ENCODE assay signal across 14 mouse cellular contexts in genomic region chr11:80336351-80336730, GRCm38 (mm10). TPM values are rescaled to one million over a fixed set of nuclear protein-coding genes. Genes with fewer than 3 reads are reported as not detected.
A peak's percentile ranks its signal among the peaks of the same experiment; 100 is the strongest.
DNase-seq lines count a peak whose midpoint lies in the region; ATAC-seq and TF ChIP-seq lines count a peak whose summit lies in the region.
"Had no signal": no experiment of that assay in that cellular context is flagged by ENCODE, and none has a peak within 500 bp of the region (broad histone marks: within the 10 kb centered on the region; RNA-seq: fewer than 3 reads in every experiment).

No protein-coding gene starts in this region.

- no peaks in the 10 kb centered on the region for H3K36me3 ChIP-seq in heart, embryonic 14.5 days (ENCODE audit: control insufficient read depth, insufficient read depth, low read length)
- no peaks in the 10 kb centered on the region for H3K36me3 ChIP-seq in heart, embryonic 10.5 days
- H3K36me3 ChIP-seq in hindbrain, embryonic 15.5 days: no peaks in the 10 kb centered on the region
- H3K36me3 ChIP-seq in liver, postnatal 0 days (replicated peaks; ENCODE audit: insufficient read depth, low read length): no peaks in the 10 kb centered on the region
- H3K36me3 ChIP-seq: embryonic facial prominence, embryonic 12.5 days; limb, embryonic 12.5 days; lung, embryonic 15.5 days; stomach, embryonic 15.5 days had no signal

- no peak overlapping the region for H3K9ac ChIP-seq in heart, embryonic 14.5 days (ENCODE audit: low read length)
- no peak overlapping the region for H3K9ac ChIP-seq in hindbrain, embryonic 15.5 days
- no peak overlapping the region for H3K9ac ChIP-seq in liver, postnatal 0 days (replicated peaks)
- H3K9ac ChIP-seq: embryonic facial prominence, embryonic 12.5 days; limb, embryonic 12.5 days; lung, embryonic 15.5 days; stomach, embryonic 15.5 days had no signal

- no peaks in the 10 kb centered on the region for H3K9me3 ChIP-seq in heart, embryonic 14.5 days (ENCODE audit: control insufficient read depth, low read length)
- H3K9me3 ChIP-seq in heart, embryonic 10.5 days: no peaks in the 10 kb centered on the region
- no peaks in the 10 kb centered on the region for H3K9me3 ChIP-seq in hindbrain, embryonic 15.5 days
- no peaks in the 10 kb centered on the region for H3K9me3 ChIP-seq in liver, postnatal 0 days (ENCODE audit: low read length)
- H3K9me3 ChIP-seq: embryonic facial prominence, embryonic 12.5 days; limb, embryonic 12.5 days; lung, embryonic 15.5 days; stomach, embryonic 15.5 days had no signal

- H3K27ac ChIP-seq in heart, embryonic 14.5 days (replicated peaks in 1 of 2; ENCODE audit: control insufficient read depth in 1 of 2, insufficient read depth in 1 of 2, low read depth in 2 of 2, low read length in 2 of 2): no peak overlapping the region
- no peak overlapping the region for H3K27ac ChIP-seq in heart, embryonic 10.5 days
- H3K27ac ChIP-seq in hindbrain, embryonic 15.5 days (replicated peaks): peak overlapping the region; percentile 65; the same call in 1 of the 2 replicates
- H3K27ac ChIP-seq in liver, postnatal 0 days (ENCODE audit: low read depth): no peak overlapping the region
- H3K27ac ChIP-seq: embryonic facial prominence, embryonic 12.5 days; limb, embryonic 12.5 days; lung, embryonic 15.5 days; stomach, embryonic 15.5 days had no signal

- no peak for ATAC-seq in heart, embryonic 14.5 days (ENCODE audit: insufficient number of reproducible peaks, insufficient read depth, low FRiP score, low read depth)
- no peak for ATAC-seq in hindbrain, embryonic 15.5 days (ENCODE audit: low FRiP score, low read depth)
- no peak for ATAC-seq in liver, postnatal 0 days
- ATAC-seq: intestine, embryonic 16.5 days had no signal

- no peaks in the 10 kb centered on the region; the same call in 1 of the 2 replicates for H3K27me3 ChIP-seq in heart, embryonic 14.5 days (ENCODE audit: control insufficient read depth, insufficient read depth, low read length)
- H3K27me3 ChIP-seq in heart, embryonic 10.5 days (ENCODE audit: insufficient read depth, poor library complexity, severe bottlenecking): 0 out of 2 replicates have a peak, but pooled peaks cover 14% of the 10 kb centered on the region
- H3K27me3 ChIP-seq in hindbrain, embryonic 15.5 days: no peaks in the 10 kb centered on the region
- H3K27me3 ChIP-seq in liver, postnatal 0 days (ENCODE audit: insufficient read depth, low read length): 0 out of 2 replicates have a peak, but pooled peaks cover 5% of the 10 kb centered on the region
- H3K27me3 ChIP-seq: embryonic facial prominence, embryonic 12.5 days; lung, embryonic 15.5 days; stomach, embryonic 15.5 days had no signal

- H3K4me1 ChIP-seq in heart, embryonic 14.5 days (ENCODE audit: control insufficient read depth in 2 of 2, insufficient read depth in 2 of 2, low read length in 2 of 2): peaks cover 6 to 9% of the 10 kb centered on the region in 2 experiments; a peak in 2 of 4 replicates
- H3K4me1 ChIP-seq in heart, embryonic 10.5 days: peaks cover 19% of the 10 kb centered on the region
- peaks cover 18% of the 10 kb centered on the region for H3K4me1 ChIP-seq in hindbrain, embryonic 15.5 days (replicated peaks)
- no peaks in the 10 kb centered on the region for H3K4me1 ChIP-seq in liver, postnatal 0 days (ENCODE audit: insufficient read depth)
- H3K4me1 ChIP-seq: embryonic facial prominence, embryonic 12.5 days; lung, embryonic 15.5 days; stomach, embryonic 15.5 days had no signal

- TF ChIP-seq EP300 in liver, postnatal 0 days (IDR thresholded peaks at IDR 0.05; ENCODE audit: low read depth): no peak

- H3K4me2 ChIP-seq in heart, embryonic 14.5 days (ENCODE audit: low read length): 0 out of 2 replicates have a peak overlapping the region, but pooled peaks have one; percentile 11
- no peak overlapping the region for H3K4me2 ChIP-seq in hindbrain, embryonic 15.5 days
- no peak overlapping the region for H3K4me2 ChIP-seq in liver, postnatal 0 days (ENCODE audit: low read depth, low read length)
- H3K4me2 ChIP-seq: embryonic facial prominence, embryonic 12.5 days; limb, embryonic 12.5 days; lung, embryonic 15.5 days; stomach, embryonic 15.5 days had no signal

- TF ChIP-seq CTCF in liver, postnatal 0 days (IDR thresholded peaks at IDR 0.05; ENCODE audit: low read depth): no peak

- WGBS in heart, embryonic 14.5 days: 6% methylated on average over 6 of the region's 6 CpGs
- WGBS in heart, embryonic 10.5 days: 19% methylated on average over 6 of the region's 6 CpGs
- 10% methylated on average over 6 of the region's 6 CpGs for WGBS in hindbrain, embryonic 15.5 days
- WGBS in liver, postnatal 0 days (ENCODE audit: insufficient replicate concordance): 19% methylated on average over 6 of the region's 6 CpGs

- DNase-seq in heart, embryonic 10.5 days (ENCODE audit: low spot score): no peak
- peak; percentile 58 to 67 for DNase-seq in adrenal gland, postnatal 36 days
- DNase-seq in retina, embryonic 14.5 days (ENCODE audit: low spot score): peak; percentile 31
- DNase-seq in liver, postnatal 0 days: no peak
- DNase-seq in thymus, adult 18-20 months: no peak
- DNase-seq: cerebellum, adult 2 months; right cerebral cortex, postnatal 14 days had no signal

- no peak overlapping the region for H3K4me3 ChIP-seq in heart, embryonic 14.5 days (ENCODE audit: control insufficient read depth in 1 of 2, insufficient read depth in 1 of 2, low read depth in 1 of 2, low read length in 2 of 2)
- no peak overlapping the region for H3K4me3 ChIP-seq in heart, embryonic 10.5 days
- no peak overlapping the region for H3K4me3 ChIP-seq in hindbrain, embryonic 15.5 days
- no peak overlapping the region for H3K4me3 ChIP-seq in liver, postnatal 0 days (ENCODE audit: low read depth, low read length)
- H3K4me3 ChIP-seq: embryonic facial prominence, embryonic 12.5 days; limb, embryonic 12.5 days; lung, embryonic 15.5 days; stomach, embryonic 15.5 days had no signal

RNA-seq across cellular contexts. Expression of gene Rhbdl3, which starts 35.6 kb away (rescaled TPM):
- 1.0 and 1.7 TPM in 2 replicates for polyA plus RNA-seq in heart, embryonic 14.5 days (2014; fragmentation: Nextera tagmentation; extraction: Ambion mirVana)
- polyA plus RNA-seq in heart, embryonic 10.5 days (2016; fragmentation: Nextera tagmentation; extraction: Ambion mirVana): 0.39 and 1.2 TPM in 2 replicates
- total RNA-seq in adrenal gland, postnatal 36 days (2021): 1 to 10 TPM; 3.0 to 3.3 TPM
- polyA plus RNA-seq in hindbrain, embryonic 15.5 days (2015; fragmentation: Nextera tagmentation; extraction: Ambion mirVana): 6.9 and 8.1 TPM in 2 replicates
- polyA plus RNA-seq in liver, postnatal 0 days (2015; fragmentation: Nextera tagmentation; extraction: Ambion mirVana): 0.05 and 0.12 TPM in 2 replicates

RNA-seq across cellular contexts. Expression of gene 5730455P16Rik, which starts 41.5 kb away (rescaled TPM):
- polyA plus RNA-seq in heart, embryonic 14.5 days (2014; fragmentation: Nextera tagmentation; extraction: Ambion mirVana): 17.1 and 19.8 TPM in 2 replicates
- polyA plus RNA-seq in heart, embryonic 10.5 days (2016; fragmentation: Nextera tagmentation; extraction: Ambion mirVana): 15.0 and 17.2 TPM in 2 replicates
- 10 to 100 TPM; 12.7 to 20.5 TPM for total RNA-seq in adrenal gland, postnatal 36 days (2021)
- 34.2 and 39.0 TPM in 2 replicates for polyA plus RNA-seq in hindbrain, embryonic 15.5 days (2015; fragmentation: Nextera tagmentation; extraction: Ambion mirVana)
- polyA plus RNA-seq in liver, postnatal 0 days (2015; fragmentation: Nextera tagmentation; extraction: Ambion mirVana): 6.2 and 6.6 TPM in 2 replicates

RNA-seq across cellular contexts. Expression of gene Zfp207, which starts 46.7 kb away (rescaled TPM):
- 163 and 165 TPM in 2 replicates for polyA plus RNA-seq in heart, embryonic 14.5 days (2014; fragmentation: Nextera tagmentation; extraction: Ambion mirVana)
- 191 and 222 TPM in 2 replicates for polyA plus RNA-seq in heart, embryonic 10.5 days (2016; fragmentation: Nextera tagmentation; extraction: Ambion mirVana)
- total RNA-seq in adrenal gland, postnatal 36 days (2021): 100 to 1,000 TPM; 122 to 136 TPM
- 164 and 175 TPM in 2 replicates for polyA plus RNA-seq in hindbrain, embryonic 15.5 days (2015; fragmentation: Nextera tagmentation; extraction: Ambion mirVana)
- 68.9 and 71.6 TPM in 2 replicates for polyA plus RNA-seq in liver, postnatal 0 days (2015; fragmentation: Nextera tagmentation; extraction: Ambion mirVana)

Comparison
In these comparisons a context has a peak if more than half of its experiments do, and no peak if none do; other contexts are left out.
1. DNase-seq: peak in adrenal gland, postnatal 36 days (2 of 2) and retina, embryonic 14.5 days (single experiment); none in heart, embryonic 10.5 days (single experiment), liver, postnatal 0 days (single experiment) and thymus, adult 18-20 months (0 of 2).